Mouse (Mus musculus): ENCODE results near the gene Rc3h1.

DNA sequence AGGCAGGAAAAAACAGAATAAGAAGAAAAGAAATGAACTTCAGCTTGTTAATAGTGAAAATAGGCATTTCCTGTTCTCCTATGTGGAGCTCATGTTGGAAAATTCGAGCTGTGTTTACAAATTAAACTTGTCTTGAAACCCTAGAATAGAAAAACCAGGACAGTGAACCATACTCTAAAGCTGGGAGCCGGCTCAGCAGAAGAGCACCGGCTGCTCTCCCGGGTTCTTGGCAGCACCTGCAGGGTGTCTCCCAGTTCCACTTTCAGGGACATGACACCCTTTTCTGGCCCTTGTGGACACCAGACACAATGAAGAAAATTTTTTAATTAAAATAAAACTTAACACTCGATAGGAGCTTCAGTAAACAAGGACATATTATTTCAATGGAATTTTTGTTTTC lies 62.4 kb downstream of the Rc3h1 start:
- TF ChIP-seq CTCF (IDR thresholded peaks at IDR 0.05; ENCODE audit: low read depth) (no peak), EP300 (optimal IDR thresholded peaks at IDR 0.05) (no peak)
